Mouse (Mus musculus) kidney, adult 2 months (tissue): Measurements from ENCODE around the gene Fam222b.

Experiments
- CTCF ChIP-seq: fragments of 200-500 bp; conservative IDR thresholded peaks from 2 replicates; pipeline ENCODE4 v1.5.1; 2011; ENCODE audit warnings: low read depth, mild to moderate bottlenecking, control low read depth, low read length, moderate library complexity, mixed read lengths; ENCODE audit not compliant: insufficient read depth, insufficient read length
- POLR2A ChIP-seq: fragments of 200-500 bp; IDR thresholded peaks from one replicate; pipeline ENCODE4 v1.6.1; 2011; ENCODE audit warnings: low read depth, low read length, control low read depth

- TF ChIP-seq POLR2A: no peak
- TF ChIP-seq CTCF: no peak
These were observed 66.2 kb downstream of the Fam222b start for GRCm38 (mm10) chr11:78160675-78161074.
